Mouse (Mus musculus): ENCODE measurements around the gene Cyb5rl.

DNA sequence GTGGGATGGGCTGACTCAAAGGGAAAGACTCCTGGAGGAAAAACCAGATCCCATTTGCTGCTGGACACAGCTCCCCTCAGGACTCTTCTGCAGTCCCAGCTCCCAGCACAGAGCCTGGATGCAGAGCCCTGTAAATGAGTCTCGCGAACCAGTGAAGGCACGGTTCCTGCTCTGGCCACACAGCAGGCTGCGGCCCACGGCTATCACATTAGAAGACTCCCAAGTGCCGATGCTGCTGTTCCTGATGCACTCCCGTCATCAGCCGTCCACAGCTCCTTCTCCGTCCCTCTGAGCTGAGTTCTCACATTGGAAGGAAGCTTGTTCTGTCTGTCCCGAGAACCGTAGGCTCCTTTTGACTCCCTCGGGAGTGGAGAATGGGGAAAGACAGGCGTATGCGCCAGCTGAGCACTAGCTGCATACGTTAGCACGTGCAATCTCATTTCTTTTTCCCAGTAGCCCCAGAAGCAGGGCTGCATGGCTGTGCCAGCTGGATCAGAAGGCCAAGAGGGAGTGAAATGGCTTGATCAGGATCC, 30.1 kb downstream of the Cyb5rl start, which contains the start of gene Cdcp2:
- TF ChIP-seq EP300 (IDR thresholded peaks at IDR 0.05; ENCODE audit: low read depth) (no peak), CTCF (IDR thresholded peaks at IDR 0.05; ENCODE audit: low read depth) (no peak)

All from heart, postnatal 0 days (tissue).